Mouse (Mus musculus) telencephalon, adult 2 months (tissue): Measurements from ENCODE around the gene Mif4gd.
A peak's percentile ranks its signal among the peaks of the same experiment; 100 is the strongest.

ENCODE experiments used
- DNase-seq: peaks from one replicate; pipeline ENCODE4 v3.0.0-alpha.2; 2011; ENCODE audit warnings: low read depth, low spot score

The Mif4gd gene

DNA sequence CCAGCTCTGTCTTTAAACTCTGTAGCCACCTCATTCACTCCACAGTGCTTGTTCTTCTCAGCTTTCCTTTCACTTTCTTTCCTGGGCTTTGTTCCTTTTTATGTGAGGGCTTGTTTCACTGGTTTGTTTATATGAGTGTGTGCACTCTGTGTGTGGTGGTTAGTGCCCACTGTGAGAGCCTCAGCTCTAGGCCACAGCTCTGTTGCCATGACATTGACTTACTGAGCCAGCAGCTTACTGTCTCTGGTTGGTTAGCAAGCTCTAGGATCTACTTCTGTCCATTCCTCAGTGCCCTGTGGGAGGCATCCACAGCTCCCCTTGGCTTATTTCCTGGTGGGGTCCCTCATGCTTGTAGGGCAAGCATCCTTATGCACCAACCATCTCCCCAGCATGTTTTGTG lies 33.7 kb downstream of the Mif4gd start:
- no peak for DNase-seq

GRCm38 (mm10) chr11:115564961-115565360 lies 47.8 kb downstream of the Mif4gd start:
- DNase-seq = no peak

DNA sequence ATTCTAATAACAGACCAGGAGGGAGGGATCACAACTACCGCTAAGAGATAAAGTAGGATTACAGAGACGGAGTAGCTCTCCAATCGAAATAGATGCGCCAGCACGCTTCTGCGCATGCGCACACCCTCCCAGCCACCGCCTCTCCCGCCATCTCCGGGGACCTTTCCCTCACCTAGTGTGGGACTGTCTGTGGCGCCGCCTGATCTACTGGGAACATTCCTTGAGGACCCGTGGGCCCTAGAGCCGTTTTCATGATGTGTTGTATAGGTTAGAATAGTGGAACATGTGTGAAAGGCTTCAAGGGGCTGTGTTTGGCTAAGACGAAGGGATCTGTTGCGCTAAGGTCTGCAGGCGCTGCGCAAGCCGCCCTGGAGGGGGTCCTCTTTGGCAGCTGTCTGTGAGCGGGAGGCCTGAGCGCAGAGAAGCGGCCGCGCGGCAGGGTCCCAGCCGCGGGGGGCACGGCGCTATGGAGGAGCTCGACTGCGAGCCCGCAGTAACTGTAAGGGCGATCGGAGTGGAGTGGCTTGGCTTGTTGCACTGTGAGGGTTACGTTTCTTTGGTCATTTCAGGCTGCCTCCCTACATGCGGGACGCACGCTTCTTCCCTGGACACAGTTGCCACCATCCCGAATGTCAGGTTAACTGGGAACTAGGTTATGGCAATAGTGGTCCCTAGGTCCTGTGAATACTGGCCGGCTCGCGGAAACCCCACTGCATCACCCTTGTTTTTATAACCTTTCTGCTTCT lies 48.5 kb downstream of the Mif4gd start, which contains the start of gene Nup85:
Gene Nup85 (plus strand): TSS at position 371 of the 746 bp plus-strand sequence.
- DNase-seq = peak; percentile 89

GRCm38 (mm10) chr11:115563406-115563805 lies 49.4 kb downstream of the Mif4gd start:
- no peak for DNase-seq
